Mouse (Mus musculus): ENCODE measurements around the gene Dscaml1.

The Dscaml1 gene

DNA sequence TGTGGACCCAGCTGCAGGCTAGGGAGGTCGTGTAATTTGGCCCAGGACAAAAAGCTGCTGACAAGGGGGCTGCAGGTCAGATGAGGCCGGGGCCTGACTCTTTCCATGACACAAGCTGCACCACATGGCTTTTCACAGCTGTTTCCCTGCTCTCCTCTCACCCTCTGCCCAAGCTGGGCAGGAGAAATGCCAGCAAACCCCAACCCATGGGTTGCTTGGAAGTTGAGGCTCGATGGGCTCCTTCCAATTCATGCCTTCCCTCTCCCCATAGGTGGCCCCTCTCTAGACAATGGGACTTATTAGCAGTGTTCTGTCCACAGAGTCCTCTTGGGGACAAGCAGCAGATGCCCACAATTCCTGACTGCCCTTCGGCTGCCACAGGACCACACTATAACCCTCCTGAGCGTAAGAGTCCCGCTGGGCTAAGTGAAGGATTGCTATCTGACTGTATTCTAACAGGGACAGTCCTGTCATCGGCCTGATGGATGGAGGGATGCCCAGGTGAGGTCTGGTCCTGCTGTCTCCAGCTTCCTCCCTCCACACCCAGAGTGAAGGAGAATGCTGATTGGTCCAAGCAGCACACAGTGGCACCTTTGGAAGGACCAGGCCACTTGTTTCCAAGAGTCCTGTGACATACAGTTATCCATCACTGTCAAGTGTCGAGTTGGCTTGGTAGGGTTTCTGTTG is 365.2 kb downstream of the Dscaml1 start:
- no peak for DNase-seq

DNA sequence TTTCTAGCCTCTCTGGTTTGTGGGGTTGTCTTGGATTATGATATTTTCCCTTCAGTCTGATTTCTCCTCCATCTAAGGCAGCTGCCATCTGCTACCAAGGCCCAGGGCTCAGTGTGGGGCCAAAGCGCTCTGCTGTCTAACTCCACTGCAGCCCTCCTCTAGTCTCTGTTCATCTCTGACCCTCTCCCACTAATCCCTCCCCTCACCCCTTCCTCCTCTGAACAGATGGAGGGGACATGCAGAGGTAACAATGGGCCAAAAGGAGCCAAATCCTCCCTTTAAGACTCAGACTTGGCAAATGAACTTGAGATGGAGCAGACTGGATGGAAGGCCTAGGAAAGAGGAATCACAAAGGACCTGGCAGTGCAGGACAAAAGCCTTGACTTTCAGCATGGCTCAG is 365.8 kb downstream of the Dscaml1 start:
- DNase-seq, result no peak

DNA sequence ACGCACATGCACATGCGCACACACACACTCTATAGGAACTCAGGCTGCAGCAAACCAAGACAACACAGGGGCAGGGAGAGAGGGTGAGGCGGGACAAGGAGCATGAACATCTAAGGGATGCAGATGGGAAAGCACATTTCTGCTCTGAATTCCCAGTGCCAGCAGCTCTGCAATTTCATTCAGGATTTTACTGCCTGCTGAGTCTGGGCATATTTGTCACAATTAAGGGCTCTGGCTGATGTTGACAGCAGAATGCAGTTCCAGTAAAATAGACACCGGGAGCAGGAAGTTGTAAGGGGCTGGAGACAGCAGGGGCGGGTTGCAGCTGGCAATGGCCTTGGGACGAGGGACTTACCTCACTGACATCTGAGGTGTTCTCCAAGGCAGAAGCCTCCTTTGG is 367.3 kb downstream of the Dscaml1 start:
- no peak for DNase-seq

DNA sequence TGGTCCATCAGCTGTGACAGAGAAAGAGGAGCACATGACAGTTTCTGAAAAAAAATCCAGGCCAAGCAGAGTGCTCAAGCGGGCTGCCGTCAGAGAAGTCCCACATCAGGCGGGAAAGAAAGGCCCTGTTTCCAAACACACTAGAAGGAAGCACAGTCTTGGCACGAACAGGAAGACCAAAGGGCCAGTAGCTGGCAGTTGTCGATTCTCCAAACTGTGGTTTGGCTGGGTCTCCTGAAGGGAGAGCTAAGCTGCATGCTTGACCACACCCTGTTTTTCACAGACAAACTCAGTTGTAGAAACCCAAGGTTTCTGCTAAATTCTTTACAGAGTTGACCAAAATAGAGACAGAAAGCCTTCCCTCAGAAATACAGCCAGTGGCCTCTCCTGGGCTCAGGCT is 369.3 kb downstream of the Dscaml1 start:
- DNase-seq, result no peak

DNA sequence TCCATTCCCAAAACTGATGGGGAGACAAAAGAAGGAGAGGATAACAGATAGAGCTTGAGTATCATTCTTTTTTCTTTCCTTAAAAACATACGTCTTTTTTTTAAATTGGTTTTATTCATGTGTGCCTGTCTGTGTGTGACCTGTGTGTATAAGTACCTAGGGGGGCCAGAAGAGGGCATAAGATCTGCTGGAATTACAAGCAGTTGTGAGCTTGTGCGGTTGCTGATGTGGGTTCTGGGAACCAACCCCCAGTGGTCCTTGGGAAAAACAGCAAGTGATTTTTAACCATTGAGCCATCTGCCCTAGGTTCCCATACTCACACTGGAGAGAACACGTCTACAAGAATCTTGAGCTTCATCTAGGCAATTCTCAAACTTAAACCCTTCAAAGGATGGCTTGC is 370.8 kb downstream of the Dscaml1 start:
- DNase-seq, result no peak

DNA sequence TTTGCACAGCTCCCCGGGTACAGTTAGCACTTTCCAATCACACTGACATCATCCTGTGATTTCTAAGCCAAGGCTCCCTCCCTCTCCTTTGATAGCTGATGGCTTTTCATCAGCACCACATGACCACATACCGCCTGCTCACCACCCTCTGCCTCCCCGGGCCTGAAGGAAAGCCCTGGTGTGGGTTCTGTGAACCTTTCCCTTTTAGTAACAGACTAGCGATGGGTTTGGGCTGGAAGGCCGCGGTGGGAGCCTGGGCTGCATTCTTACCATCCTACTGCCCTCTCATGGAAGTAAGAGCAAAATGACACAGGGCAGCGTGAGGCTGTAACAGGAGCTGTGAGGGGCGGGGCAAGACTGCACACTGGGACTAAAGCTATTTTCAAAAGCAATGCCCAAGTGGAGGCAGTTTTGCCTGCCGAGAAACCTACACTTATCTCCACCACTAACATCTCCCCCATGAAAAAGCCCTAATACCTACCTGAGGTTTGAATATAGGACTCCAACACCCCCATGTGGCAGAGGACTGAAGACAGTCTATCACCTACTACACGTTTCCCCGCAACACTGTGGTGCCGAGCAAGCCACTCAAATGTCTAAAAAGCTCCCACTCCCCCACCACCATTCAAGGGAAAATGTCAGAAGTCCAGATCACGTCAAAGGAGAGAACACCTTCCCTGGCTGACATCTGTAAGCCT is 372.2 kb downstream of the Dscaml1 start:
- no peak for DNase-seq

DNA sequence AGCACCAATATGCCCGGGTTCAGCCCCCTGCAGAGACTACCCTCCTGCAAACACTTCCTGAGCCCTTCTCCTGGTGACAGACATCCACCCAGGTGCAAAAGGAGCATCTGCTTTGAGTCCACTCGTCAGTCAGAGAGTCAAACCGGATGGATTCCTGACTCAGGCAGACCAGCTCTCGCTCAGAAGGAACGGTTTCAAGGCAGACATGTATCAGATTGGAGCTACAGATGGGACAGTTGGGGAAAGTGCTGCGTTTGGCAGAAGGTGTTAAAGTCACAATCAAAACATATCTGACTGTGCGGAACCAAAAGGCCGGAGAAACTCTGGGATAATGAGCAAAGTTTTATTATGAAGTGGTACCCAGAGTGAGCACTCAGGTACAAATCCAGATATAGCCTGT is 373.0 kb downstream of the Dscaml1 start:
- no peak for DNase-seq

Measured in thymus, postnatal 14 days (tissue).